Mouse (Mus musculus): ENCODE measurements around the gene Slc9a6.

Slc9a6 gene

GRCm38 (mm10) chrX:56609623-56610317 is at the start of gene Slc9a6:
Slc9a6 (plus strand) TSS chrX:56609757.
- peak; percentile 61 to 64 for DNase-seq

GRCm38 (mm10) chrX:56572465-56572864 is 37.1 kb upstream of the Slc9a6 start:
- DNase-seq = peak in 1 of 2 experiments; percentile 26

- no peak for DNase-seq
Measured at GRCm38 (mm10) chrX:56578200-56578599, 31.4 kb upstream of the Slc9a6 start.

- no peak for DNase-seq
Measured at GRCm38 (mm10) chrX:56597219-56597886, 12.2 kb upstream of the Slc9a6 start.

- peak; percentile 76 to 84 for DNase-seq
Measured at GRCm38 (mm10) chrX:56597887-56598640, 11.5 kb upstream of the Slc9a6 start, which contains the start of gene Mmgt1. Mmgt1 (minus strand) TSS chrX:56598069.

GRCm38 (mm10) chrX:56606536-56606935 is 3.0 kb upstream of the Slc9a6 start:
- DNase-seq = no peak

GRCm38 (mm10) chrX:56607032-56607710 is 2.4 kb upstream of the Slc9a6 start:
- no peak for DNase-seq

GRCm38 (mm10) chrX:56609285-56609622 is 303 bp upstream of the Slc9a6 start:
- DNase-seq = no peak

- DNase-seq = no peak
Measured at GRCm38 (mm10) chrX:56610318-56610694, 749 bp downstream of the Slc9a6 start.

GRCm38 (mm10) chrX:56615236-56615635 is 5.7 kb downstream of the Slc9a6 start:
- no peak for DNase-seq

- no peak for DNase-seq
Measured at GRCm38 (mm10) chrX:56636185-56636584, 26.6 kb downstream of the Slc9a6 start.

GRCm38 (mm10) chrX:56640066-56640465 is 30.5 kb downstream of the Slc9a6 start:
- no peak for DNase-seq

GRCm38 (mm10) chrX:56649549-56650354 is 40.2 kb downstream of the Slc9a6 start:
- no peak for DNase-seq

GRCm38 (mm10) chrX:56650355-56650652 is 40.7 kb downstream of the Slc9a6 start:
- no peak for DNase-seq

- DNase-seq = no peak
Measured at GRCm38 (mm10) chrX:56650885-56651284, 41.3 kb downstream of the Slc9a6 start.

GRCm38 (mm10) chrX:56651738-56652137 is 42.2 kb downstream of the Slc9a6 start:
- DNase-seq = no peak

GRCm38 (mm10) chrX:56655686-56656085 is 46.1 kb downstream of the Slc9a6 start:
- DNase-seq = no peak

GRCm38 (mm10) chrX:56659286-56659685 is 49.7 kb downstream of the Slc9a6 start:
- no peak for DNase-seq

- DNase-seq = no peak
Measured at GRCm38 (mm10) chrX:56661143-56661542, 51.6 kb downstream of the Slc9a6 start.

- DNase-seq = no peak
Measured at GRCm38 (mm10) chrX:56662316-56662715, 52.8 kb downstream of the Slc9a6 start.

GRCm38 (mm10) chrX:56663377-56663776 is 53.8 kb downstream of the Slc9a6 start:
- no peak for DNase-seq

- no peak for DNase-seq
Measured at GRCm38 (mm10) chrX:56665226-56665973, 55.8 kb downstream of the Slc9a6 start.
